Mouse (Mus musculus): ENCODE results near the gene Rgs7bp.
"Not testable (repeated sequence)": the region's sequence is repeated elsewhere in the genome, so short reads cannot be mapped to it uniquely, and the experiment has no call there.

Rgs7bp gene

GRCm38 (mm10) chr13:104937759-104938158 is 117.0 kb downstream of the Rgs7bp start:
- no peak for DNase-seq (ENCODE audit: low read depth)

DNA sequence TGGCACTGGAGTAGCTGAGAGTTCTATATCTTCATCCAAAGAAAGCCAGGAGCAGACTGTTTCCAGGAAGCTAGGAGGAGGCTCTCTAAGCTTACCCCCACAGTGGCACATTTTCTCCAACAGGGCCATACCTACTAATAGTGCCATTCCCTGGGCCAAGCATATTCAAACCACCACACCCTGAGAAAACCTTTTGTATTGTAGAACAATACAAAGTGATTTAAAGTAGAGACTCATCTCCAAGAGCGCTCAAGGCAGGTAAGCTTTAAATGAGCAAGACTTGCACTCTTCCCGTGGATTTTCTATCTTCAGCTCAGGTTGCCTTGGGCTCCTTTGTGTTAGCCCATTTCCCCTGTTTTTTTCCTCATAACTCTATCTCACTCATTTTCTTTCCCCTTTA is 118.1 kb downstream of the Rgs7bp start:
- no peak for DNase-seq (ENCODE audit: low read depth)

DNA sequence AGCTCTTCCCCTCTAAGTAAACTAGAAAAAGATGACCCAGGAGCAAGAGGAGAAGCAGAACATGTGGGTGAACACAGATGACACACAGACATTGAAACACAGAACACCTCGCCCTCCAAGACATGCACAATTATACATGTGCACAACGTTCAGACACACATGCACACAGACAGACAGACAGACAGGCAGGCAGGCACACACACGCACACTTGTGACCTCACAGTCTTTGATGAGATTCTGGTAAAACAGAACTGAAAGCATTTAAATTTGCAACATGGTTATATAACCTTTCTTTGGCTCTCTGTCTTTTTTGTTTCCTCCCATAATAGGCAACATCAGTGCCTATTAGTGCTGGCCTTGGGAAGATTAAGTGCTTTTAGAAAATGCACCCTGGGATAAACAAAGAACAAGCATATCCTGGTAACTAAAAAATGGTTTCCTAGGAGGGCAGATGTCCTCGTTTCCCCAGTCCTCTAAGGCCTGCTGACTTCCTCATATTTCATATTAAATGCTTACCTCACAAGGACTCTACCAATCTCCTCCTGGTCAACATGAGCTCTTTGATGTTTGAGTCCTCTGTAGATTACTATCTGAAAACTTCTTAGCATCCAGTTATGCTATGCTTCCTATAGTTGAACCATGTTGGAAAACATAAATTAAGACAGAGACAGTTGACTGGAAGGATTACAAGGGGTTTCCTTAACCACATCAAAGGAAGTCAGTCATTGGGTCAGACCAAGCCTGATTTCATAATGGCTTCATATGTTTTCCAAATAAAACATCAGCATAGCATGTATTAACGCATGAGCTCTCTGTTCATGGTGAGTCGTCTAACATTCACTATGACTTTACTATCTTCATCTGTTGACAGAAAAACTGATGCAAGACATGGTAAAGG is 122.8 kb downstream of the Rgs7bp start:
- no peak for DNase-seq (ENCODE audit: low read depth)

DNA sequence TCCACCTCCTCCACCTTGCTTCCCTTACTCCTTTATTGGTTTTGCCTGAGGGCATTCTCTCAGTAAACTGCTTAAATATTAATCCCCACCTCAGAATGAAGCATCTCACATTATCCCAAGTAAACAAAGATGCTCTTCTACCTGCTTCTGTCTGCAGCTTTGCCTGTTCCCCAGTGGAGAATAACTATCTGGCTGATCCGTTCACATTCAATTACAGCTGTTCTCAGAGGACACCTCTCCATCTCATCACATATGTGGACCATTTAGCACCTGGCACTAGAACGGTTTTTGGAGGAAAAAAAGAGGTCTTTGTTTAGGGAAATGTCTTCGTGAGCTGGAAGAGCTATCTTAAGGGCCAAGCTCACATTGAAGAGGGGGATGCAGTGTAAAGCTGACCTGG is 123.9 kb downstream of the Rgs7bp start:
- no peak for DNase-seq (ENCODE audit: low read depth)

DNA sequence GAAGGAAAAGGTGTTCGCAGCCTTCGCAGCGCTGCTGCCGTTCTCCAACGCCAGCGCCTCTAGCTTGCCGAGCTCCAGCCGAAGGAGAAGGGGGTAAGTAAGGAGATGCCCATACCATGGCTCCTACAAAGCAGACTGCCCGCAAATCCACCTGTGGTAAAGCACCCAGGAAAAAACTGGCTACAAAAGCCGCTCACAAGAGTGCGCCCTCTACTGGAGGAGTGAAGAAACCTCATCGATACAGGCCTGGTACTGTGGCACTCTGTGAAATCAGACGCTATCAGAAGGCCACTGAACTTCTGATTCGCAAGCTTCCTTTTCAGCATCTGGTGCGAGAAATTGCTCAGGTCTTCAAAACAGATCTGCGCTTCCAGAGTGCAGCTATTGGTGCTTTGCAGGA is 136.1 kb downstream of the Rgs7bp start:
- peak; percentile 34 for DNase-seq (ENCODE audit: low read depth)

DNA sequence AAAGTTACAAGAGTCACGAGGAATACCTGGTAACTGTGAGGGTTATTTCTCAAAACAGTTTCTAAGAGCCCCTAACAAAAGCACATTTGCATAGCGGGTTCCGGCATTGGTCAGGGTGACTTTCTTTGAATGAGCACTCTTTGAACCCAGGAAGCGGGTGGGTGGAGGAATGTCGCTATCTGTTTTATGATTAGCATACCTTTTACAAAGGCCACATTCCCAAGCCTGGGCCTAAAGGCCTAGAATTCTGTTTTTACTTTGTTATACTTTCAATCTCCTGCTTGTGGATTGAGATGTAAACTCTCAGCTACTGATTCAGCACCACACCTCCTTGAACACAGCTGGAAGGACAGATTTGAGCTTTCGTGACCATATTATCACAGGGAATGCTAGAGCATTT is 138.0 kb downstream of the Rgs7bp start:
- DNase-seq (ENCODE audit: low read depth), result not testable (repeated sequence)

DNA sequence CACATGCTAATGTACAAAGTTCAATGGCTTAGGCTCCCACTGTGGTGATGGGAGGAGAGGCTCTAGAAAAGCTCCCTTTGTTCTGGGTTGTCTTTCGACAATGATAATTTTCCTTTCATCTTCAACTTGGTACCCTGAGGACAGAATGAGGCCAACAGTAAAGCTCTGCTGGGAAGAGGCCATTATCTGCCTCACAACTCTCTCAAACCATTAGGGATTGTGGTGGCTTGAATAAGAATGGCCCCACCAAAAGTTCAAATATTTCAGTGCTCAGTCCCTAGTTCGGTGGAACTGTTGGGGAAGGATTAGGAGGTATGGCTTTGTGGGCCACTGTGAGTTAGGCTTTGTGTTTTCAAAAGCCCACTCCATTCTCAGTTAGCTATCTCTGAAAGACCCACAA is 138.6 kb downstream of the Rgs7bp start:
- DNase-seq (ENCODE audit: low read depth), result no peak

- DNase-seq (ENCODE audit: low read depth), result no peak
These were observed 140.3 kb downstream of the Rgs7bp start for GRCm38 (mm10) chr13:104914288-104914895.

DNA sequence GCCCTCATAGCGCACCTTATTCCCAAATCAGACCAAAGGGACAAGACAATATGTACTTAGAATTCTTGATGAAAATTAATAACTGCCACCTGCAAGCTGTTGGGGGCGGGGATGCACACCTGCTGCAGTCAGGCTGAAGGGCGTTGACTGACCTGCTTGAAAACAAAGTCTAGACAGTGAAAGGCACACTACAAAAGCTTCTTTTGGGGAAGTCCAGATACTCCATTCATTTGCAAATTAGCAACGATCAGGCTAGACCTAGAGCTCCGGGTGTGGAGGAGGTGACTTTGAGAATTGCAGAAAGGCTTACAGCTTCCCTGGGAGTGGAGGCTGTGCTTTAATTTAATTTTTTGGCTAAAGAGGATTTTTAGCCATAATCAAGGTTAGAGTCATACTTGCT is 143.1 kb downstream of the Rgs7bp start:
- not testable (repeated sequence) for DNase-seq (ENCODE audit: low read depth)

DNA sequence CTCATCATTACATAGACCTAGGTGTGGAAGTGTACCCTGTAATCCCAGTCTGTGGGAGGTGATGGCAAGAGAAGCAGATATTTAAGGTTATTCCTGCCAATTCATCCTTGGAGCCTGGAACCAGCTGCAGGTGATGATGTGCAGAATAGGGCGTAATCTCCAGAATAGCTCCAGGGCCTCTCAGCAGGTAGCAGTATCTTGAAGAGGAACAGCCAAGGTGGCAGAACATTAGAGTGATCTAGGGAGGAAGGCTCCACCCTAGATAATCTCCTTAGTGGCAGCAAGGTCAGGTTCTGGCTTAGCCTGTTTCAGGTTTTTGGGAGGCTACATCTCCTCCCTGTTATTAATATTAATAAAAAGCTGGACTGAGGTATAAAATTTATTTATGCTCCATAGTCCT is 143.7 kb downstream of the Rgs7bp start:
- DNase-seq (ENCODE audit: low read depth), result not testable (repeated sequence)

DNA sequence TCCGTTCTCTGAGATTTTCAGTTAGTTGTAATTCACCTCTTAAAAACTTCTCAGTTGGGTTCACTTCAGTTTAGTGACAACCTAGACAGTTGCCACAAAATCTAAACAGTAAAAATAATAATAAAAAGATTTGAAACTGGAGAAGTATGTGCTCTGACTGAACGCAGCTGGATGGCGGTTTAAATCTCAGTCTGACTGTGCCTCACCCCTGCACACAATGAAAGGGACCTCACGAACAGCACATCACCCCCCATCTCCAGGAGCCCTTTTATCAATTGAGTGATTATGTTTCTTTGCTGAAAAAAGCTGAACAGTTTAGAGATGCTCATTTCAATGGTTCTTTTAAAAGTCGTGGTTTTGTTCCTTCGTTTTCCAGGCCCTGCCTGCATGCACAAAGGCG is 146.0 kb downstream of the Rgs7bp start:
- no peak for DNase-seq (ENCODE audit: low read depth)
